Mouse (Mus musculus) neural tube, embryonic 10.5 days (tissue): ENCODE results near the gene Ube2h.

ENCODE experiments used
- DNase-seq: peaks from one replicate; pipeline ENCODE4 v3.0.0-alpha.2; 2017; ENCODE audit warnings: low spot score; ENCODE audit errors: extremely low spot score

The Ube2h gene

DNA sequence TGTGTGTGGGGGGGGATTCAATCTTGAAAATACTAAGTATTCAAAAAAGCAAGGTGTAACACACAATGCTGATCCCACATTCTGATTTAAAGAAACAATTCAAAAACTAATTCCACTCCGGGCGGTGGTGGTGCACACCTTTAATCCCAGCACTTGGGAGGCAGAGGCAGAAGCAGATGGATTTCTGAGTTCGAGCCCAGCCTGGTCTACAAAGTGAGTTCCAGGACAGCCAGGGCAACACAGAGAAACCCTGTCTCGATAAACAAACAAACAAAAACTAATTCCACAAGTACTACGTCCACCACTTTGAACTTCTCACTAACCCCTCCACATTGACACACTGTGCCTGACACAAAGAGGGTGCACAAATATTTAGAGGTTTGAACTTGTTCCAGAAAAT is 4.7 kb downstream of the Ube2h start:
- no peak for DNase-seq

DNA sequence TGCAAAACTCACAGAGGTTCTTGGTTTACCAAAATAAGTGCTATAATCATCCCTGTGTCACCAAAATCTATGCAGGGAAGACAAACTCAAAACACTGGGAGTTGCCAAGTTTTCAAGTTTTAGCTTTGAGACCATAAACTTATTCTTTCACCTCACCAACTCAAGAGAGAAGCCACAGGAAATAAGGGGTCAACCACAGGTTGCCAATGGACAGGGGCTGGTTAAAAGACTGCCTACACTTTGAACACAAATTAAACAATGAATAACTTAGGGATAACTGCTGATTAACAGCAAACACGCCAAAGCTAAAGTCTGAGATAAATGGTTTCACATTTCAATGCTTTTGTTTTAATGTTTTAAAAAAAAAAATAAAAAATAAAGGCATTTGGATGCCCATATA is 5.2 kb downstream of the Ube2h start:
- no peak for DNase-seq

DNA sequence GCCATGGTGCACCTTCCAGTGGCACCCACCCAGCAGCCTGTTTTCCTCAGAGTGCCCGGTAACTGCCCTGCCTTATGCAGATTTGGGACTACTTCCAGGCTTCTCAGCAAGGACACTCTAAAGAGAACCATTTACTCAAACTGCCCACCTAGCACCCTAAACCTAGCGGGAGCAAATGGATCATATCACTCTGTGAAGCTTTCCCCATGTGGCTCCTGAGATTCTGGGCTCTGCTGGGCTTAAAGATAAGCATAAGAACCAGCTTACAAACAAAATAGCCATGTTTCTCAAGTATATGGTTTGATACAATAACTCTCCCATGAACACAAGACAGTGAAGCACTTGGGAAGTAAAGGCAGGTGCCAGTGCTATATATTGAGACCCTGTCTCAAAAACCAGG is 11.8 kb downstream of the Ube2h start:
- no peak for DNase-seq

DNA sequence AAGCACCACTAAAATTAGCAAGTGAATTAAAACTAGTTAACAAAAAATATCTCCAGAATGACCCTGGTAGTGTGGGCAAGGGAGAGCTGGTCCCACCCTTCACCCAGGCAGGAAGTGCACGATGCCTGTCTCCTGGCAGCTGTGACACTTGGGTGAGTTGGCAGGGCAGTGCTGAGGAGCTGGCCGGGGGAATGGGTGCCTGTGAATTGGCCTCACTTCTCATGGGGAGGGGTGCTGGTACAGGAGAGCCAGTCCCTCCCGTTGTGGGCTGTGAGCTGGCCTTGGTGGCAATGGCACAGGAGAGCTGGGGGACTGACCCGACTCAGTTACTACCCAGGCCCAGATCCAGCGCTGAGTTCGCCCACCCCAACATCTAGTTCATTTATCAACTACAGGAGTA is 16.4 kb downstream of the Ube2h start:
- no peak for DNase-seq

DNA sequence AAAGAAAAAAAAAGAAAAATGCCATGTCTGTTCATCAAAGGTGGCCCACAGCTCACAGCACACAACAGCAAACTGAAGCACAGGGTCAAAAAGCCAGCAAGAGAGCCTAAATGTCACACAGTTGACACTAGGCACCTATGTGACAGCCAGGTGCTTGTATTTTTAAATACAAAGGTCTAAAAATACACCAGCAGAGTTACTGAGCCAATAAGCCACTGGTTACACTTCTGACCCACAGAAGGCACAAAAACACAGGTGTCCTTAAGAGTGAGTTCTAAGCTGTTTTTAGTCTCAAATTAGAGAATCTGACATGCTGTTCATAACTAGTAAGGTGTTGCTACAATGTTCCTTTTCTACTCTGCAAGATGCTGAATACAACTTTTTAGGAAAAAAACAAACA is 17.7 kb downstream of the Ube2h start:
- DNase-seq: no peak

DNA sequence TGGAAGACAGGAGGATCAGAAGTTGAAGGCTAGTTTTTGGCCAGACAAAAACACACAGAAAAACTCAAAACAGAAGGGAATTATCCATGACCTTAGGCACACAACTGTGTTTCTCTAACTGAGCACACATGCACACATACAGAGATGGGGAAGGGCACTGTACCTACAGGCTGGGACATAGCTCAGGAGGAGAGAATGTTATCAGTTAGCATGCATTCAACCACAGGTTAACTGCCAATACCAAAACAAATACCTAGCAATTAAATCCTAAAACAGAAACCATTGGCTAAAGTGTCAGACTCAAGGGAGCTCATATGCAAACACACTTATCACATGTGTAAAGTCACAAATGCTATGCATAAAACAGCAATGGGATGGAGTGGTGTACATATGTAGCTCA is 20.2 kb downstream of the Ube2h start:
- no peak for DNase-seq

DNA sequence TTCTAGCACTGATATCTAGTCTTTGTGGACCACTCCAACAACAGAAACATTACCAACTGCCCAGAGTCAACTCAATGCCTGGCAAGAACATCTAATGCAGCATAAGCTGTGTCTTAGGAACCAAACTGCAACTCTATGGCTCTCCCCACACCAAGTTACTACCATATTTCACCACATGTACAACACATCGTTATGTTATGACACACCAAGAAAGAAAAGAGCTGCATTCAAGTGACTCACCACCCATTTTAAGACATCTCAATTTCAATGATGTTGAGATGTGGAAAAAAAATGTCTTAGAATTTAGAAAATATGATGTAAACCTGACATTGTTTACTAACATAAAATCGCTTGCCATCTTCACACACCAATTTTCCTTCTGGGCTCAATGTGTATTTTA is 22.0 kb downstream of the Ube2h start:
- DNase-seq: no peak

DNA sequence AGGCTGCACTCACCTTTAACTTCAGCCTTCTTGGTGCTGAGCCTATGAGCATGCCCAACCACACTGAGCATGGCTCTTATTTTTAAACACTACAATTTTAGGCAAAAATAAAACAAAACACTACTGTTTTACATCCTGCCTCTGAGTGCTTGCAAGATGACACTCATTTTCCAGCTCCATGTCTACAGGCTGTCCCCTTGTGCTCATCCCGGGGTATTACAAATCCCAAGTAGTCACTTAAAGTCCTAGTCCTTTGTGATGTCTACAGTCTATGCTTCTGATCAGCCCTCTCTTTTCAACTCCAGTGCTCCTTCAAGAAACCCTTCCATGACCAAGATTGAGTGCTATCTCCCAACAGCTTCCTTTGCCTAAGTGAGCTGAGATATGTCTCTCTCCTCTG is 26.0 kb downstream of the Ube2h start:
- DNase-seq: no peak

DNA sequence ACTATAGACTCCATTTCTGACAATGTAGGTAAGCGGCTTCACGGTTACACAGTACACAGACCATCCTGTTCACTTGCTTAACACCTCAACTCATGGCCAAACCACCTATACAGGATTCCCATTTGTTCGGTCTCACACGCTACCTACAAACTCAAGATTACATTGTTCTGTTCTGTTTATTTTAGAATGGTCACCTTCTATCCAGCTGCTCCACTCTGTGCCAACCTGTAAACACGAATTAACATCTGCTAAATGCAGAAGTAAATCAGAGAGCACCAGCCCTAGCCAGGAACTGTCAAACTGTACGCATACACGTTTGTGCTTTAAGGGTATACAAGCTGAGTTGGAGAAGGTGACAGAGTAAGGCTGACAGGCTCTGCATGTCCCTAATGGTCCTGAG is 27.5 kb downstream of the Ube2h start:
- DNase-seq: no peak

DNA sequence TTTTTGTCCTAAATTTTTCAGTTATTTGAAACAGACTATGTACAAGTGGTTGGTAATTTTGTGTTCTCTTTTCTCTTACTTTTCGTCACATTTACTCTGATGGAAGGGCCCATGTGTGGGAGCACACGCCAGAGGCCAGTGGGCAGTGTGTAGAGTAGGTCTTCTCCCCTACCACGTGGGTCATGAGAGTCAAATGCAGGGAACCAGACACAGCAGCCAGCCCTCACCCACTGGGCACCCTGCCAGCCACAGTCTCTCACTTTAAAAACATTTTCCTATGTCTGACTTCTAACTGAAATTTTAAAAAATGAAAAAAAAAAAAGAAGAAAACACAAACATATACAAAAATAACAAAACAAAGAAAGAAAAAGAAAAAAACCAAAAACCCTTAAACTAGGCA is 28.0 kb downstream of the Ube2h start:
- no peak for DNase-seq

DNA sequence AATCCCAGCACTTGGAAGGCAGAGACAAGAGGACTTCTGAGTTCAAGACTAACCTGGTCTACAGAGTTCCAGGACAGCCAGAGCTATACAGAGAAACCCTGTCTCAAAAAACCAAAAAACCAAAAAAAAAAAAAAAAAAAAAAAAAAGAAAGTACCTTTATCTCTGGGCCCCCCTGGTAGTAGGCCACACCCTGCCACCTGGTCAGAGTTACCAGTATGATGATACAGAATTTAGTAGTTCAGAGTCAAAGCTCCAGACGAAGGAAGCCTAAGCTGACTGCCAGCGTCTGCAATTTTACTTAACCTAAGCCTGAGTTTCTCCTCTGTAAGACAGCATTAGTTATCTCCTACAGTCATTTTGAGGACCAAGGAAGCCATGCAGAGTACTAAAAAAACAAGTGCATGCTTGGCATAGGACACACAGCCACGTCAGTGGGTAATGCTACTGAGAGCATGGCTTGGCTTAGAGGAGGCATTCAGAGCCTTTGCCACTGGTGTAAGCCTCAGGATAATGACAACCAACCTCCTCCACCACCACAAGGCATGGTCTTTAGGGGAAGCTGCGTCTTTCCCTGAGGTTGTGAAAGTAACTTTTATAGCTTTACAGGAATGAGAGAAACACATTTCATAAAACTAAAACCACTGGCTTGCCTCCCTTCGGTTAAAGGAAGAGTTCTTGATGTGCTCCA is 29.0 kb downstream of the Ube2h start:
- no peak for DNase-seq

DNA sequence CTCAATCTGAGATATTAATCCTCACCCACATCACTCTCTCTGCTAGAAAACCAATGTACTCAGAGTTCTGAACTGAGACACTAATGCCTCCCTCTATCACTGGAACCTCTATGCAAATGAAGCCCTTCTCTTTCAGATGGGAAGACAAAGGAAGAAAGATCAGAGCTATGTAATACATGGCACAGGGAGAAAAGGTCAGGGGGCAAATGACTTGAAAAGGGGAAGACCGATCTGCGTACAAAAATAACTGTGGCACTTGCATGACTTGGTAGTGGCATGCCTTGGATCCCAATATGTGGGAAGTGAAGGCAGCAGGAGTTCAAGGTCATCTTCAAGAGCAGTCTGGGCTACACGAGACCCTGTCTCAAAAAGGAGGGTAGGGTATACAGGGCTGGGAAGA is 31.4 kb downstream of the Ube2h start:
- DNase-seq: no peak

DNA sequence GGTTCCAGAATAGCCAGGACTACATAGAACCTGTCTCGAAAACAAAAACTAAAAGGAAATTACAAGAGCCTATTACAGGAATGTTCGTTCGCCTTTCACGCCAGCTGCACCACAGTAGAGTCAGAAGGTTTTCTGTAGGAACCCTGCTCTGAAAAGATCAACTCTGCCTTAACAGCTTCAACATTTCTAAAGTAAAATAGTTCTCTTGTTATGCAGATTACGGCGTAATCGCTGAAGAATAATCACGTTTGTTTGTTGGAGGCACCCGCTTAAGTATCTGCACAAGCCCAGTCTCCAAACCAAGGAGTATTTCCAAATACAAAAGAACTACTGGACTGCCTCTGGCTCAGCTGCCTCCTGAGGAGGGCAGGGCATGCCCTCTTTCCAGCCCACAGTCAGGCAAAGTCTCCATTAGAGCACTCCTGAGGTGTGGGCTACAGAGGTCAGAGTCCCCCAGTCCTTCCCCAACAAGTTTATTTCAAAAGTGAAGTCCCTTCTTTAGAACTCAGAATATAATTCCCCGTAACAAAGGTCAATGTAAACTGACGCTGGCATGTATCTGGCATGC is 31.9 kb downstream of the Ube2h start:
- DNase-seq: no peak

DNA sequence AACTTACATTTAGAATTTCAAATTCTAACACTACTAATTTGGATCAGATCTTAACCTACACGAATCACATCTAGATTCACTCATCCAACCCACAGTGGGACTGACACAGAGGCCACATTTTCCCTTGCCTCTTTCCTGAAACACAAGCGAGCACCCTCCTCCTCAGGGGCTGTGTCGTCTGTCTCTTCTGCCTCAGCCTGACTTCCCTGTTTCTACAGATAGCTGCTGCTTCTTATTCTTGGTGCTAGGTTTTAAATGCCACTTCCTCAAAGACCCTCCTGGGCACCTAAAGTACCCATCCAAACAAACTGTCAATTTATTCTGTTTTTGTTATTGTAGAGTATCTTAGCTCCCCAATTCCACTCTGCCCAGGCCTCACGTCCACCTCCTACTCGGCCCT is 34.5 kb downstream of the Ube2h start:
- no peak for DNase-seq

DNA sequence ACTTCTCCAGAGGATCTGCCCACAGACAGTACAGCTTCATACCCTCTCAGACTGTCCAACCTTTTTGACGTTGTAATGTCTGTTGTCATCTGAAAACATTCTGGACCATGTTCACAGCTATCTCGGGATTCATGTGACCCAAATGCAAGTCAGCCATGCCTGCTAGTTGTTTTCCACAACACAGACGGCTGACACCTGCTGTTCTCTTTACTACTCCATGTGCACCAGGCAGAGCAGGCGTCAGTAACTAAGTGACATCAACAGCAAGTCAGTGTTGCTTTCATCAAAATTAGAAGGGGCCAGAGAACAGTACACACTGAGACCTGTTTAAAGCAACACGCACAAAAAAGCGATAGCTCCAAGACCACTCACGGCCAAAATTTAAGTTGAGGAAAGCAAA is 36.9 kb downstream of the Ube2h start:
- no peak for DNase-seq

DNA sequence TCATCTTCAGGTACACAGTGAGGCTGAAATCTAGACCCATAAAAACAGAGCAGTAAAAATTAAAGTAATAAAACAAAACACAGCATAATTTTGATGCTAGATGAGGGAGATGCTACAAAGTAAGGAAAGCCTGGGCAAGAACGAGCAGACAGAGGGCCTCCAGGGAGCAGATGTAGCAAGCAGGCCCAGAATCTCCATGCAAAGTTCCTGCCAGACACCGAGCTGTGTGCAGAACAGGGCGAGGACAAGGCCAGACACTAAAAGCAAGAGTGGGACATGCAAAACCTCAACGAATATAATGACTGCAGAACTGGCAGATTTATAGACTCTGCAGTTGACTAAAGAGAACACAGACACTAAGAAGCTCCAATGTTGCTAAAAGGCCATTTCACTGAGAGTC is 38.9 kb downstream of the Ube2h start:
- DNase-seq: no peak

DNA sequence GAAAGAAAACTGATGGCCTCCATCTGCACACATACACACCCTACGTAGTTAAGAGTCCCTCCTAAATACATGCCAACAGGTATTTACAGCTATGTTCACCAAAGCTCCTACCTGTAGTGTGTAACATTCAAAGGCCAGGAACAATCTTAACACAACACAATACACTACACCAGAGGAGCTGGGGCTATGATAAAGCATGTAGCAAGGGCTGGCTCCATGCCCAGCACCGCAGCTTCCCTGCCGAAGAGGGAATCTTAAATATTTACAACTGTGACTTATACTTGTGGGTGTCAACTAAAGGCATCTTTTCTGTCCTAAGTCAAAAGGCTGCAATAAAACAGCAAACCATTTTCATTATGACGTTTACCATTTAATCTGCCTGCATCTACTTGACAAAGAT is 41.3 kb downstream of the Ube2h start:
- DNase-seq: no peak

DNA sequence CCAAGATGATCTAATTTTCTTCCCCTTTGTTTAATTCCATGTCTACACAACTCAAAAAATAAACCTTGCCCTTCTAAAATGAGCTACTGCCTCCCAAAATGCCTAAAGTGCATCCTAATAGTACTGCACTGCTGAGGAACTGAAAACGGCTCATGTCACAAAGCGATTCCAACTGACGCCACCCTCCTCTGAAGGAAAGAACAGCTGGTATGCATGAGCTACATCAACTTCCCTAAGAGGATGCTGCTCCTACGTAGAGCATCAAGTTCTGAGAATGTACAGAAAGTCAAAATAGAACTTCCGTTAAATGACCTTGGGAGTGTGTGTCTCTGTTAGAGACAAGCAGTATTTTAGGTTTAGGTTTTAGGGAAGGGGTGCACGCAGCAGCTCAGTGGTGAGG is 45.1 kb downstream of the Ube2h start:
- DNase-seq: no peak

DNA sequence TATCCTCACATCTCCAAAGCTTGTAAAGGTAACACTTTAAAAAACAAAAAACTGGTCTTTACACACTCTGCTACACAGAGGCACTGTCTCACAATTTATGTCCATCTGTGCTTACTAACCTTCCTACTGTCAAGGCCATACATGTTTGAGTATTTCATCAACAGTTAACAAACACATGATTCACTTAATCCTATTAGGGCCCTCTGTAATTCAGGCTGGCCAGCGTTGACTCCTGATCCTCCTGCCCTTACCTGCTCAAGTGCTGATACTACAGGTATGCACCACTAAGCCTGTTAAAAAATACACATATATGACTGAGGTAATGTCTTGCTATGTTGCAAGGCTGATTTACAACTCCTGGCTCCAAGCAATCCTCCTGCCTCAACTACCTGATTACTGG is 46.4 kb downstream of the Ube2h start:
- DNase-seq: no peak

DNA sequence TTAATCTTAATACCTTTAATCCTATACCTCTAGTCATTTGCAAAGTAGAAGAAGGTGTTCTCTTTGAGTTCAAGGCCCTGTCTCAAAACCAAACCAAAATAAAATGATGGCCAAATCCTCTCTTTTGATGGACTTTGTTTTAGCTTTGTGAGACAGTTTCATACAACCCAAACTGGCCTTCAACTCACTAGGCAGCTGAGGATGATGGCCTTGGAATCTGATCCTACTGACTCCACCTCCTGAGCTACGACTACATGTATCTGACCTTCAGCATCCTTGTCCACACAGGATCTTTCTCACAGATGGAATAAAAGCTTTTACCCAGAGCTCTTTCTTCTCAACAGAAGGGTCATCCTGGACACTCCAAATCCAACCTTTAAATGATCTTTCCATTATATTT is 48.5 kb downstream of the Ube2h start:
- no peak for DNase-seq

DNA sequence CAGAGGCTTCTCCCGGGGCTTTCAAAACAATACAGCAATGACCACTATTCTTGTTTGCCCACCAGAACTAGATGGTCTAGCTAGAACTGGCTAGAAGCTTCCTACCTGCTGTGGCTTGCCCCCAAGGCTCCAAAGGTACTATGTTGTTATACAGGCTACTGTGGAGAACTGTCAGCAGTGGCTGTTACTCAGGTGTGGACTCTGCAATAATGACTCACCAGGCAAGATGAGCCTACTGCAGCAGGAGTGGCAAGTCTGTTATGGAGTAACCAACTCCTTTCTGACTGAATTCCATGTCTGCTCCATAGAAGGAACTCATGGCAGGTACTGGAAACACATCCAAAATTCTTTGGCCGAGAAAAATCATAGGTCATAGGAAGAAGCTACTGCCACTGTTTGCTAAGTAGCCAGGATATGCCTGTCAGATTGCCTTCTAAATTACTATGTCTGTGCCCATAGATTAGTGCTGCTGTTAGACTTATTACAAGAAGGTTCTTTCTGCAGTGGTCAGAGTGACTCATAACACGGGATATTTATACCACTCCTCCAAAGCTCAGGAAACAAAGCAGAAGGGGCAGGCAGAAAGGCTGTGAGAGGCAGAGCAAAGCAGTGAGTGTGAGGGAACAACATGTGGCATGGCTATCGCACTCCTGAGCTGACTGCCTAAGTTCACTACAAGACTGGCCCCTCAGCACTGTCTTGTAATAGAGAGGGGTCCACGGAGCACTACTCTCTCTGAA is 51.9 kb downstream of the Ube2h start:
- no peak for DNase-seq

DNA sequence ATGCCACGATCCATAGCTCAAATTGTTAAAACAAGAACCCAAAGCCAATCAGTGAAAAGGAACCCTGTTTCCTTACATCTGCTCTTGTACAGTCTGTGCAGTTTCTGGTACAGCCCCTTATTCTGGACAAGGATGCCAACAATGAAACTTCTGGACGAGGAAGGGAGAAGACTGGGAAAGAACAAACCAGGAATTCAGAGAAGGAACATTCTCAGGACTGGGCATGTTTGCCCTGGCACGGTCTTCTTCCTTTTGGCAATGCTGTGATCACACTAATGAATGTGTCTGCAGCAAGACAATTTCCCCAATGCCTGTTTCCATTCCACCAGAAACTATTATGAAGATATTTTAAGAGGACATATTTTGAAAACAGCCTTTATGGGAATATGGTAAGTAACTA is 55.6 kb downstream of the Ube2h start:
- DNase-seq: no peak

DNA sequence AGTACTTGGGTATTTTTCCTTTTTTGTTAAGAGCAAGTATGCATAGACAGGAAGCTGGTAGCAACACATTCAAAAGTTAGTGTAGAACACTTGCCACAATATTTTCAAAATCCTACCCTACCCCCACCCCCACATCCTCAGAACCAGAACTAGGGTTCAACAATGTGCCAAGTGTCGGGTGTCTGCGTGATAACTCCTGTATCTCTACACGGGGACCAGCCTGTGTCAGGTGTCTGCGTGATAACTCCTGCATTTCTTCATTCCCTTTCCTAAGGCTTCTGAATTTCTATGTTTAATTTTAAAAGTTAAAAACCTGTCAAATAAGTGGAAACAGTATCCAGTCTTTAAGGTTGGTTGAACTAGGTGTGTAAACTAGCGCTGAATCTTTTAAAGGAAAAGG is 58.4 kb downstream of the Ube2h start:
- no peak for DNase-seq
